Mouse (Mus musculus) CH12.LX (cell line): Measurements from ENCODE around the gene Smg6. TPM values are rescaled to one million over a fixed set of nuclear protein-coding genes. Genes with fewer than 3 reads are reported as not detected.

Source experiments
- DNase-seq: peaks from one replicate; pipeline ENCODE4 v3.0.0-alpha.2; 2013; ENCODE audit errors: extremely low read depth
- H3K27ac ChIP-seq: 2 replicates; pipeline ENCODE4 v1.5.1; 2012; ENCODE audit warnings: low read depth, mild to moderate bottlenecking, control low read depth, moderate library complexity; ENCODE audit not compliant: insufficient read depth
- H3K27me3 ChIP-seq: replicated peaks from 2 replicates; pipeline ENCODE3; 2012; ENCODE audit warnings: inconsistent platforms
- H3K36me3 ChIP-seq, 2 experiments: replicated peaks in 1 of 2; 2 replicates each; pipeline versions ENCODE3 to v1.6.1; 2012; ENCODE audit warnings: inconsistent platforms in 1 of 2, low read length in 1 of 2, mild to moderate bottlenecking in 1 of 2, mixed read lengths in 1 of 2, moderate library complexity in 1 of 2; ENCODE audit not compliant: control insufficient read depth in 1 of 2, insufficient read depth in 1 of 2
- H3K4me1 ChIP-seq, 2 experiments: 2 replicates each; pipeline ENCODE4 v1.6.1; 2012; ENCODE audit warnings: inconsistent platforms in 1 of 2, moderate library complexity in 1 of 2; ENCODE audit not compliant: insufficient read depth in 2 of 2, control insufficient read depth in 1 of 2
- H3K4me2 ChIP-seq: 2 replicates; pipeline ENCODE4 v1.6.1; 2012; ENCODE audit warnings: low read depth, mild to moderate bottlenecking, control low read depth; ENCODE audit not compliant: poor library complexity, insufficient read depth, severe bottlenecking
- H3K4me3 ChIP-seq, 3 experiments: fragments of 150-350 bp in 1 of 3; sonication (generic) in 1 of 3; replicated peaks in 1 of 3; 2 replicates each; pipeline versions ENCODE3 to v1.5.1; 2011 to 2012; ENCODE audit warnings: low read depth in 2 of 3, low read length in 2 of 3, mild to moderate bottlenecking in 2 of 3, moderate library complexity in 2 of 3, control low read depth in 1 of 3, improper control_type of control experiment in 1 of 3, inconsistent platforms in 1 of 3, mixed read lengths in 1 of 3; ENCODE audit not compliant: poor library complexity in 1 of 3
- H3K79me2 ChIP-seq: replicated peaks from 2 replicates; pipeline ENCODE4 v1.6.1; 2012; ENCODE audit warnings: mild to moderate bottlenecking, moderate library complexity; ENCODE audit not compliant: control insufficient read depth, poor library complexity, insufficient read depth, severe bottlenecking; ENCODE audit errors: extremely low read depth
- H3K9ac ChIP-seq: 2 replicates; pipeline ENCODE4 v1.6.1; 2012; ENCODE audit warnings: low read depth, mild to moderate bottlenecking, control low read depth, moderate library complexity; ENCODE audit not compliant: insufficient read depth
- H3K9me3 ChIP-seq: replicated peaks from 2 replicates; pipeline ENCODE3; 2012; ENCODE audit warnings: low read length, inconsistent platforms, mixed read lengths
- BHLHE40 ChIP-seq: IDR thresholded peaks from 2 replicates; pipeline ENCODE4 v1.6.1; 2011; ENCODE audit warnings: mild to moderate bottlenecking, low read depth, low read length, improper control_type of control experiment
- CHD1 ChIP-seq: IDR thresholded peaks from 2 replicates; pipeline ENCODE4 v1.6.1; 2012; ENCODE audit warnings: low read depth, low read length, improper control_type of control experiment, inconsistent platforms
- CTCF ChIP-seq, 2 experiments: IDR thresholded peaks in 1 of 2; conservative IDR thresholded peaks in 1 of 2; 2 replicates each; pipeline ENCODE4 v1.5.1; 2011 to 2012; ENCODE audit warnings: low read depth in 2 of 2, low read length in 2 of 2, improper control_type of control experiment in 1 of 2, inconsistent platforms in 1 of 2, mild to moderate bottlenecking in 1 of 2, moderate library complexity in 1 of 2
- E2F4 ChIP-seq: IDR thresholded peaks from 2 replicates; pipeline ENCODE4 v1.6.1; 2011; ENCODE audit warnings: low read depth, low read length, improper control_type of control experiment; ENCODE audit not compliant: insufficient replicate concordance
- ELF1 ChIP-seq: IDR thresholded peaks from 2 replicates; pipeline ENCODE4 v1.6.1; 2014; ENCODE audit warnings: low read depth, mild to moderate bottlenecking, inconsistent platforms, low read length, improper control_type of control experiment
- EP300 ChIP-seq: IDR thresholded peaks from 2 replicates; pipeline ENCODE4 v1.6.1; 2011; ENCODE audit warnings: low read length, improper control_type of control experiment
- ETS1 ChIP-seq: conservative IDR thresholded peaks from 2 replicates; pipeline ENCODE4 v1.6.1; 2012; ENCODE audit warnings: low read depth, mild to moderate bottlenecking, inconsistent platforms, low read length, improper control_type of control experiment, moderate library complexity
- HCFC1 ChIP-seq: IDR thresholded peaks from 2 replicates; pipeline ENCODE4 v1.6.1; 2012; ENCODE audit warnings: low read depth, mild to moderate bottlenecking, inconsistent platforms, low read length, improper control_type of control experiment
- JUN ChIP-seq: IDR thresholded peaks from 2 replicates; pipeline ENCODE4 v1.6.1; 2011; ENCODE audit warnings: low read depth, mild to moderate bottlenecking, low read length, improper control_type of control experiment, moderate library complexity; ENCODE audit not compliant: insufficient read depth
- JUND ChIP-seq: conservative IDR thresholded peaks from 2 replicates; pipeline ENCODE4 v1.6.1; 2011; ENCODE audit warnings: low read depth, low read length, improper control_type of control experiment
- MAFK ChIP-seq: IDR thresholded peaks from 2 replicates; pipeline ENCODE4 v1.6.1; 2011; ENCODE audit warnings: low read length, improper control_type of control experiment; ENCODE audit not compliant: insufficient replicate concordance
- MAZ ChIP-seq: IDR thresholded peaks from 2 replicates; pipeline ENCODE4 v1.6.1; 2012; ENCODE audit warnings: low read depth, mild to moderate bottlenecking, inconsistent platforms, low read length, improper control_type of control experiment, moderate library complexity
- MEF2A ChIP-seq: IDR thresholded peaks from 2 replicates; pipeline ENCODE4 v1.6.1; 2014; ENCODE audit warnings: low read depth, mild to moderate bottlenecking, inconsistent platforms, low read length, improper control_type of control experiment, borderline replicate concordance
- MXI1 ChIP-seq: IDR thresholded peaks from 2 replicates; pipeline ENCODE4 v1.6.1; 2011; ENCODE audit warnings: mild to moderate bottlenecking, low read depth, low read length, improper control_type of control experiment
- MYC ChIP-seq: IDR thresholded peaks from 2 replicates; pipeline ENCODE4 v1.6.1; 2011; ENCODE audit warnings: low read depth, mild to moderate bottlenecking, improper control_type of control experiment, low read length
- NRF1 ChIP-seq: IDR thresholded peaks from 2 replicates; pipeline ENCODE4 v1.6.1; 2014; ENCODE audit warnings: low read depth, mild to moderate bottlenecking, inconsistent platforms, low read length, improper control_type of control experiment, moderate library complexity
- POLR2A ChIP-seq: IDR thresholded peaks from 2 replicates; pipeline ENCODE4 v1.6.1; 2011; ENCODE audit warnings: low read depth, mild to moderate bottlenecking, improper control_type of control experiment, low read length
- RAD21 ChIP-seq: IDR thresholded peaks from 2 replicates; pipeline ENCODE4 v1.6.1; 2011; ENCODE audit warnings: low read depth, mild to moderate bottlenecking, low read length, improper control_type of control experiment, moderate library complexity
- RCOR1 ChIP-seq: conservative IDR thresholded peaks from 2 replicates; pipeline ENCODE4 v1.6.1; 2012; ENCODE audit warnings: low read depth, mild to moderate bottlenecking, inconsistent platforms, low read length, improper control_type of control experiment
- SIN3A ChIP-seq: IDR thresholded peaks from 2 replicates; pipeline ENCODE4 v1.6.1; 2012; ENCODE audit warnings: low read length, improper control_type of control experiment, inconsistent platforms
- SMC3 ChIP-seq: IDR thresholded peaks from 2 replicates; pipeline ENCODE4 v1.6.1; 2011; ENCODE audit warnings: low read depth, low read length, improper control_type of control experiment
- TBP ChIP-seq: conservative IDR thresholded peaks from 2 replicates; pipeline ENCODE4 v1.6.1; 2011; ENCODE audit warnings: low read depth, low read length, improper control_type of control experiment
- TCF12 ChIP-seq: IDR thresholded peaks from 2 replicates; pipeline ENCODE4 v1.6.1; 2014; ENCODE audit warnings: low read depth, mild to moderate bottlenecking, inconsistent platforms, low read length, improper control_type of control experiment
- USF2 ChIP-seq: conservative IDR thresholded peaks from 2 replicates; pipeline ENCODE4 v1.6.1; 2011; ENCODE audit warnings: low read depth, low read length, improper control_type of control experiment
- ZKSCAN1 ChIP-seq: IDR thresholded peaks from 2 replicates; pipeline ENCODE4 v1.6.1; 2012; ENCODE audit warnings: low read depth, inconsistent platforms, low read length, improper control_type of control experiment, borderline replicate concordance
- ZMIZ1 ChIP-seq: IDR thresholded peaks from 2 replicates; pipeline ENCODE4 v1.6.1; 2012; ENCODE audit warnings: low read depth, mild to moderate bottlenecking, inconsistent platforms, low read length, improper control_type of control experiment
- ZNF384 ChIP-seq: IDR thresholded peaks from 2 replicates; pipeline ENCODE4 v1.6.1; 2012; ENCODE audit warnings: low read depth, low read length, improper control_type of control experiment, inconsistent platforms
- dilution Hi-C: fragments of 300-500 bp; cut with MboI; formaldehyde crosslinking; loops from 2 replicates; pipeline ENCODE4 v1.14.3; 2020; ENCODE audit warnings: low sequenced_read_pairs; ENCODE audit not compliant: extremely low pct_unique_long_range_greater_than_20kb, extremely low pct_ligation_motif_present
- in situ Hi-C: fragments of 300-500 bp; cut with MboI; formaldehyde crosslinking; loops from 3 replicates; pipeline ENCODE4 v1.14.3; 2019; ENCODE audit warnings: low sequenced_read_pairs, low pct_ligation_motif_present, low pct_unique_long_range_greater_than_20kb, mixed read lengths
- polyA plus RNA-seq: library from polyadenylated mRNA; unstranded; fragments of >175 nt; gene quantifications from 2 replicates; pipeline ENCODE4 v1.2.1, GENCODE M21; 2012; ENCODE audit warnings: low read depth; ENCODE audit not compliant: insufficient read length
- total RNA-seq, 2 experiments: library from RNA; depleted of rRNA; stranded (reverse); fragments of 300-350 nt in 1 of 2; fragments of >200 nt in 1 of 2; gene quantifications; 2 replicates each; pipeline ENCODE4 v1.2.3; 2012 to 2014

The Smg6 gene
- total and polyA plus RNA-seq, 3 experiments: 9.0 to 18.5 (median 12.1) TPM

GRCm38 (mm10) chr11:75147846-75148168 is 222.2 kb downstream of the Smg6 start:
- Histone ChIP-seq H3K27ac (no peak overlapping the region), H3K27me3 (no peaks in the 10 kb centered on the region), H3K9me3 (no peaks in the 10 kb centered on the region)
- in situ Hi-C loops (no loop called here), dilution Hi-C loops (no loop called here)
- TF ChIP-seq ELF1 (peak; percentile 61), JUN (no peak), ZKSCAN1 (no peak), MYC (no peak), TBP (no peak)
- TF ChIP-seq, all 38 proteins: peak for 1
- Histone ChIP-seq H3K9ac (no peak overlapping the region), H3K4me2 (no peak overlapping the region), H3K4me3 (no peak overlapping the region), H3K4me1 (peaks cover 6 to 33% of the 10 kb centered on the region in 2 experiments), H3K36me3 (peaks cover 24 to 73% of the 10 kb centered on the region in 2 experiments), H3K79me2 (no peaks in the 10 kb centered on the region)
- no peak for DNase-seq

- H3K36me3 ChIP-seq: peaks cover 18 to 66% of the 10 kb centered on the region in 2 experiments
- in situ Hi-C loops: no loop called here
Observed at GRCm38 (mm10) chr11:75148332-75149035, 222.9 kb downstream of the Smg6 start.

GRCm38 (mm10) chr11:75150346-75150745 is 224.7 kb downstream of the Smg6 start:
- H3K79me2 ChIP-seq: no peaks in the 10 kb centered on the region
- H3K4me1 ChIP-seq: peaks cover 20 to 58% of the 10 kb centered on the region in 2 experiments
- in situ Hi-C loops: loop anchor here (25.0 kb wide), 1 partner anchor 513 kb away; the partner anchor contains the start of gene Cluh
- H3K4me3 ChIP-seq: no peak overlapping the region
- no peak overlapping the region for H3K27ac ChIP-seq
- H3K27me3 ChIP-seq: no peaks in the 10 kb centered on the region
- peaks cover 8 to 50% of the 10 kb centered on the region in 2 experiments for H3K36me3 ChIP-seq
- no peak overlapping the region for H3K9ac ChIP-seq
- no peak for DNase-seq
- H3K4me2 ChIP-seq: no peak overlapping the region
- dilution Hi-C loops: no loop called here
- H3K9me3 ChIP-seq: no peaks in the 10 kb centered on the region
- peak; percentile 6; the same call in 1 of the 2 replicates for TF ChIP-seq SMC3
- TF ChIP-seq BHLHE40: no peak
- TF ChIP-seq MAFK: 0 out of 2 replicates have a peak, but pooled peaks have one; percentile 40
- TF ChIP-seq USF2: no peak
- TF ChIP-seq ZMIZ1: no peak
- TF ChIP-seq JUN: no peak
- no peak for TF ChIP-seq EP300
- no peak for TF ChIP-seq TBP
- no peak for TF ChIP-seq RCOR1
- peak in 1 of 2 experiments; percentile 15; a peak in 2 of 4 replicates for TF ChIP-seq CTCF (conservative IDR thresholded peaks at IDR 0.05 in 1 of 2, IDR thresholded peaks at IDR 0.05 in 1 of 2; ENCODE audit: low read depth in 2 of 2, low read length in 2 of 2)
- TF ChIP-seq MXI1: no peak
- TF ChIP-seq POLR2A: no peak
- no peak for TF ChIP-seq TCF12
- TF ChIP-seq NRF1: no peak
- peak; percentile 46; the same call in 1 of the 2 replicates for TF ChIP-seq ZNF384
- no peak for TF ChIP-seq E2F4
- no peak for TF ChIP-seq SIN3A
- TF ChIP-seq CHD1: no peak

More at GRCm38 (mm10) chr11:75148332-75149035, 222.9 kb downstream of the Smg6 start:
- Histone ChIP-seq H3K9ac (no peak overlapping the region), H3K27ac (no peak overlapping the region), H3K9me3 (no peaks in the 10 kb centered on the region), H3K4me2 (no peak overlapping the region), H3K79me2 (no peaks in the 10 kb centered on the region), H3K4me3 (no peak overlapping the region), H3K4me1 (peaks cover 12 to 40% of the 10 kb centered on the region in 2 experiments), H3K27me3 (no peaks in the 10 kb centered on the region)
- dilution Hi-C loops: no loop called here
- DNase-seq: no peak
- no peak for TF ChIP-seq HCFC1
- TF ChIP-seq RAD21: no peak
- no peak for TF ChIP-seq JUN
- no peak for TF ChIP-seq MAZ
- TF ChIP-seq MEF2A: no peak
- no peak for TF ChIP-seq ETS1
- no peak for TF ChIP-seq JUND
- TF ChIP-seq BHLHE40: no peak
- TF ChIP-seq POLR2A: no peak
- TF ChIP-seq EP300: no peak
- TF ChIP-seq SIN3A: no peak
